Mouse (Mus musculus) right cerebral cortex, adult 2 months (tissue): ENCODE measurements around the gene Gm10486.
"Not testable (repeated sequence)": the region's sequence is repeated elsewhere in the genome, so short reads cannot be mapped to it uniquely, and the experiment has no call there.

Source experiments
- DNase-seq, 2 experiments: peaks; one replicate each; pipeline ENCODE4 v3.0.0; 2021 to 2022; ENCODE audit warnings: low spot score in 2 of 2

Gene Gm10486

DNA sequence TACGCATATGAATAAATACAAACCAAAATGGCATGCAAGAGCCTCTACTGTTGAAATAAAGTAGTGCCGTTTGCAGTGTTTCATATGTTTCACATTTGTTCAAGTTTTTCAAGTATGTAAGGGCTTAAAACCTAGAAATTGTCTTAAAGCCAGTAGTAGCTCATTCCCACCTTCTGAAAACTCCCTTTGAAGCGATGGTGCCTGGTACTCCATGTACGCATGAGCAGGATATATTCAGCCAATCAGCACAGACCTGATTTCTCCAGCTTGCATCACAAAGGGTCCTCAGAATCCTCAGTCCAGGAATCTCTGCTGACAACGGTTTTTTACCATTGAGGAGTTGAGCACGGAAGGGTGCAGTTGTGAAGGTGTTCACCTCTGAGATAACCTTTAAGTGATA is at the start of gene Gm10486:
Gene Gm10486 (plus strand): TSS at position 301 of the 400 bp plus-strand sequence.
- DNase-seq = not testable (repeated sequence)
